Mouse (Mus musculus) myocyte (in vitro differentiated cells): ENCODE data around the gene Ccdc85b. TPM values are rescaled to one million over a fixed set of nuclear protein-coding genes. Genes with fewer than 3 reads are reported as not detected.

Source experiments
- H3K27me3 ChIP-seq: one replicate; pipeline ENCODE4 v1.6.1; 2011; ENCODE audit not compliant: control insufficient read depth, insufficient read depth, insufficient read length
- H3K36me3 ChIP-seq: one replicate; pipeline ENCODE4 v1.6.1; 2011; ENCODE audit not compliant: control insufficient read depth, insufficient read depth
- H3K4me2 ChIP-seq: one replicate; pipeline ENCODE4 v1.6.1; 2011; ENCODE audit warnings: low read depth, control low read depth
- H3K4me3 ChIP-seq: one replicate; pipeline ENCODE4 v1.5.1; 2011; ENCODE audit warnings: mild to moderate bottlenecking, control low read depth, moderate library complexity
- H3K79me2 ChIP-seq: one replicate; pipeline ENCODE4 v1.6.1; 2011; ENCODE audit not compliant: control insufficient read depth, insufficient read depth
- H3ac ChIP-seq: one replicate; pipeline ENCODE4 v1.6.1; 2011; ENCODE audit not compliant: control insufficient read depth, insufficient read length
- CEBPB ChIP-seq: IDR thresholded peaks from 2 replicates; pipeline ENCODE4 v1.6.1; 2011; ENCODE audit warnings: mild to moderate bottlenecking, moderate library complexity; ENCODE audit not compliant: poor library complexity, insufficient read depth, severe bottlenecking
- E2F4 ChIP-seq: IDR thresholded peaks from one replicate; pipeline ENCODE4 v1.6.1; 2011; ENCODE audit warnings: mild to moderate bottlenecking, control low read depth, moderate library complexity; ENCODE audit not compliant: insufficient read depth
- MAX ChIP-seq: IDR thresholded peaks from one replicate; pipeline ENCODE4 v1.6.1; 2011; ENCODE audit warnings: low read depth, mild to moderate bottlenecking, control low read depth
- MYOD1 ChIP-seq, 3 experiments: IDR thresholded peaks; one replicate each; pipeline ENCODE4 v1.6.1; 2011; ENCODE audit warnings: control low read depth in 2 of 3, low read depth in 2 of 3, mild to moderate bottlenecking in 2 of 3, moderate library complexity in 1 of 3; ENCODE audit not compliant: insufficient read length in 2 of 3, control insufficient read depth in 1 of 3
- MYOG ChIP-seq, 3 experiments: IDR thresholded peaks; one replicate each; pipeline ENCODE4 v1.6.1; 2011; ENCODE audit warnings: control low read depth in 2 of 3, low read depth in 2 of 3, mild to moderate bottlenecking in 2 of 3; ENCODE audit not compliant: insufficient read length in 2 of 3, control insufficient read depth in 1 of 3, insufficient read depth in 1 of 3
- POLR2A ChIP-seq: IDR thresholded peaks from one replicate; pipeline ENCODE4 v1.6.1; 2011; ENCODE audit warnings: low read depth, mild to moderate bottlenecking, control low read depth, moderate library complexity; ENCODE audit not compliant: insufficient read length
- POLR2AphosphoS2 ChIP-seq: IDR thresholded peaks from one replicate; pipeline ENCODE4 v1.6.1; 2011; ENCODE audit warnings: low read depth, control low read depth; ENCODE audit not compliant: insufficient read length
- REST ChIP-seq: IDR thresholded peaks from one replicate; pipeline ENCODE4 v1.6.1; 2011; ENCODE audit warnings: mild to moderate bottlenecking, control low read depth, moderate library complexity; ENCODE audit not compliant: insufficient read depth, insufficient read length
- SRF ChIP-seq: IDR thresholded peaks from one replicate; pipeline ENCODE4 v1.6.1; 2011; ENCODE audit warnings: low read depth; ENCODE audit not compliant: control insufficient read depth, insufficient read length
- TCF12 ChIP-seq: IDR thresholded peaks from one replicate; pipeline ENCODE4 v1.6.1; 2011; ENCODE audit warnings: mild to moderate bottlenecking, control low read depth; ENCODE audit not compliant: poor library complexity, insufficient read depth, severe bottlenecking
- TCF3 ChIP-seq: IDR thresholded peaks from one replicate; pipeline ENCODE4 v1.6.1; 2011; ENCODE audit warnings: low read depth, control low read depth; ENCODE audit not compliant: insufficient read length
- USF1 ChIP-seq: IDR thresholded peaks from one replicate; pipeline ENCODE4 v1.6.1; 2011; ENCODE audit warnings: low read depth, mild to moderate bottlenecking, control low read depth, moderate library complexity
- polyA plus RNA-seq: library from polyadenylated mRNA; unstranded; fragments of >200 nt; fragmentation: generic; extraction: Trizol; gene quantifications from one replicate; pipeline ENCODE4 v1.2.1, GENCODE M21; 2012; ENCODE audit warnings: missing spikeins

Ccdc85b gene
- polyA plus RNA-seq, 1 experiment = 10.7 TPM

DNA sequence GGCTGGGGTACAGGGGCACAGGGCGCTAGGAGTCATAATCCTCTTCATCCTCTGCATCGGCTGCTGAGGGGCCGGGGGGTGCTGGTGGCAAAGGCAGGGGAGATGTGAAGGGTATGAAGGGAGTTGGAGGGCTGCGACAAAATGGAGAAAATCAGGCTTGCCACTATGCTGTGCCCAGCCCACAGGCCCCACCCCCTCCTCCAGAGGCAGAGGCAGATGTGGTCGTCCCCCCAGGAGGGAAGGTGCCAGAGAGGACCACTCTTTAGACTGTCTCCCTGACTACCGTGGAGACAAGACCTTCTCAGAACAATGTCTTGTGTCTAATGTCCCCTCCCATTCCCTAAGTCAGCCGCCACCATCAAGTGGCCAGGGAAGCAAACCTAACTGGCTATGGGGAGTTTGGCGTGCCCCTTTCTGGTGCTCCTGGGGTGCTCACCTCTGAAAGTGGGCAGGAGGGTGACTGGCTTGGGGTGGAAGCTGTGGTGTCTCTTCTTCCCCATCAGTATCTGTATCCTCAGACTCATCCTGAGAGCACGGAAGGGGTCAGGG is 34.7 kb downstream of the Ccdc85b start:
- Histone ChIP-seq H3K79me2 (peaks cover 31% of the 10 kb centered on the region), H3K36me3 (peaks cover 21% of the 10 kb centered on the region), H3K4me3 (peak overlapping the region; percentile 68), H3ac (no peak overlapping the region), H3K27me3 (no peaks in the 10 kb centered on the region), H3K4me2 (peak overlapping the region; percentile 94)
- no peak for TF ChIP-seq USF1
- no peak for TF ChIP-seq MYOD1 (IDR thresholded peaks at IDR 0.05; ENCODE audit: control insufficient read depth in 1 of 3, insufficient read length in 2 of 3, low read depth in 2 of 3)
- no peak for TF ChIP-seq POLR2AphosphoS2
- TF ChIP-seq REST = no peak
- TF ChIP-seq TCF12 = no peak
- TF ChIP-seq TCF3 = no peak
- no peak for TF ChIP-seq CEBPB
- TF ChIP-seq SRF = no peak
- no peak for TF ChIP-seq MYOG (IDR thresholded peaks at IDR 0.05; ENCODE audit: control insufficient read depth in 1 of 3, insufficient read depth in 1 of 3, insufficient read length in 2 of 3, low read depth in 2 of 3)
- no peak for TF ChIP-seq POLR2A
- TF ChIP-seq E2F4 = no peak
- no peak for TF ChIP-seq MAX

DNA sequence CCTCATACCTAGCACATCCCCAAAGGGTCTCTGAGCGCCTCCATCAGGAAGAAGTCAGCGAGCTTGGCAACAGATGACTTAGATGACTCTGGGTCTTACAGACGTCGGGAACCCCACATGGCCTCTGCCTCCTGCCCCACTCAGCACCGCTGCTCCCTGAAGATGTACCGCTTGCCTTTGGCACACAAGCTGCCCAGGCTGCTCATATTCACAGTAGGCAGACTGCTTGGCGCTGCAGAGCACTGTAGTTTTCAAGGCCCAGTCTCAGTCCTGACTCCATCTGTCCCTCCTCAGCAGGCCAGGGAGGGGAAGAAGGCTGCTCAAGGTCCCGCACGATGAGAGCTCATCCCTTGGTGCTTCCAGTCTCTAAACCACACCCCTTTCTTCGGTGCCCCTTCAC is 35.4 kb downstream of the Ccdc85b start:
- peak overlapping the region; percentile 22 for H3K4me2 ChIP-seq
- peaks cover 31% of the 10 kb centered on the region for H3K79me2 ChIP-seq
- no peak overlapping the region for H3K4me3 ChIP-seq
- H3ac ChIP-seq = no peak overlapping the region
- TF ChIP-seq MAX = no peak
- H3K36me3 ChIP-seq = peaks cover 21% of the 10 kb centered on the region
- H3K27me3 ChIP-seq = no peaks in the 10 kb centered on the region

DNA sequence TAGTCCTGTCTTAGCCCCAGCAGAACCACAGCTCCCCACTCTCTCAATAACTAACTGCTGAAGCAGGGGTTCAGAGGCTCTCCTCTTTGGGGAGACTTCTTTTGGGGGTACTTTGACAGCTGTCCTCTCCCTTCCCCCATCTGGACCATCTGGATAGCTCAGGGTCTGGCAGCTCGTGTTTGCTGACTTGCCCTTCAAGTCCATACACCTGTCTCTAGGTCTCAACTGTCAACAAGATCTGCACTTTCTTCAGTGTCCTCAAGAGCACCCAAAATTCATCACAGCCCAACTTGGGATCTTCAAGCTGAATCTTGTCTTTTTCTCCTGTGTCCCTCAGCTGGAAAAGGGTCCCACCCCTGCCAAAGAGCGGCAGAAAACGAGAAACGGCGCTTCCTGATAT is 35.9 kb downstream of the Ccdc85b start:
- Histone ChIP-seq H3K4me2 (peak overlapping the region; percentile 43), H3K36me3 (peaks cover 16% of the 10 kb centered on the region), H3K4me3 (no peak overlapping the region), H3K79me2 (peaks cover 31% of the 10 kb centered on the region), H3K27me3 (no peaks in the 10 kb centered on the region), H3ac (no peak overlapping the region)
- peak; percentile 73 to 93 (median 89) for TF ChIP-seq MYOD1 (IDR thresholded peaks at IDR 0.05; ENCODE audit: control insufficient read depth in 1 of 3, insufficient read length in 2 of 3, low read depth in 2 of 3)
- peak in 1 of 3 experiments; percentile 40 for TF ChIP-seq MYOG (IDR thresholded peaks at IDR 0.05; ENCODE audit: control insufficient read depth in 1 of 3, insufficient read depth in 1 of 3, insufficient read length in 2 of 3, low read depth in 2 of 3)
- TF ChIP-seq POLR2A = no peak
- TF ChIP-seq SRF = no peak
- TF ChIP-seq REST = no peak

DNA sequence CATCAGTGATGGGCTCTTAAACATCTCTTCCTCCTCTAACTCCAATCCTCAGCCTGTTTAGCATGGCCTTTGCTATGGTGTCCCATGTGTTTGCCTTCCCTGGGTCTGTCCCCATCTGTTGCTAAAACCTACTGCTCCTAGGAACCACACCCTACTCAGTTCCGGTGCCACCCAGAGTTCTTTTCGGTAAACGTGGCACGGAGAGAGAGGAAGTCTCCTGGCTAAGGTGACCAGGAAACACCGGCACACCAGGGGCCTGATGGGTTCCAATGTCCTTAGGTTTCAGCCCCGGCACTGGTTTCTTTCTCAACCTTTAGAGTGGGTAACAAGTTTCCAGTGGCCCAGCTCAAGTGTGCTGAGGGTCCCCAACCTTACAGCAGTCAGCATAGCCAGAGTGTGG is 37.1 kb downstream of the Ccdc85b start:
- no peaks in the 10 kb centered on the region for H3K27me3 ChIP-seq
- TF ChIP-seq SRF (no peak), TCF3 (no peak), E2F4 (no peak), MAX (no peak)
- peaks cover 19% of the 10 kb centered on the region for H3K79me2 ChIP-seq
- H3K4me3 ChIP-seq = no peak overlapping the region
- H3K4me2 ChIP-seq = no peak overlapping the region
- peaks cover 14% of the 10 kb centered on the region for H3K36me3 ChIP-seq
- H3ac ChIP-seq = no peak overlapping the region

DNA sequence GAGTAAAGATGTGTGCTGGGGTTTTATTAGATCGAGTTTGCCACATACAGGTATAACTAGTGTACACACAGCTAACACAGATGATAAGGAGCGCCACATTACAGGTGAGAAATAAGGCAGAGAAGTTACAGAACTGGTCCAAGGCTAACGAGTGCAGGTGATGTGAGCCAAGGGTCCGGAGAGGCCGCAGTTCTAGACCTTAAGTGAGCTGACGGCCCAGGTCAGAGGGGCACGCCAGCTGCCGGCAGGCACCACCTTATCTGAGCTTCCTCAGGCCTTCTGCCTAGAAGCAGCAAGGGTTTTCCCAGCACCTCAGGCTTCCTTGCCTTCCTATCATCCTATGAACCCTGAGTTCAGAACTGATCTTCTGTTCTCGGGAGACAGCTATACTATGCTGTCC is 38.1 kb downstream of the Ccdc85b start:
- no peaks in the 10 kb centered on the region for H3K27me3 ChIP-seq
- no peak overlapping the region for H3ac ChIP-seq
- peaks cover 13% of the 10 kb centered on the region for H3K79me2 ChIP-seq
- peaks cover 14% of the 10 kb centered on the region for H3K36me3 ChIP-seq
- no peak overlapping the region for H3K4me2 ChIP-seq
- H3K4me3 ChIP-seq = no peak overlapping the region
- TF ChIP-seq MAX (no peak), REST (no peak), USF1 (no peak), MYOD1 (IDR thresholded peaks at IDR 0.05; ENCODE audit: control insufficient read depth in 1 of 3, insufficient read length in 2 of 3, low read depth in 2 of 3) (no peak), MYOG (IDR thresholded peaks at IDR 0.05; ENCODE audit: control insufficient read depth in 1 of 3, insufficient read depth in 1 of 3, insufficient read length in 2 of 3, low read depth in 2 of 3) (no peak), TCF3 (no peak), CEBPB (no peak), POLR2AphosphoS2 (no peak), E2F4 (no peak)
